Mouse (Mus musculus): ENCODE data around the gene Lmo3. TPM values are rescaled to one million over a fixed set of nuclear protein-coding genes. Genes with fewer than 3 reads are reported as not detected.

The Lmo3 gene
- polyA plus RNA-seq, 1 experiment = not detected

DNA sequence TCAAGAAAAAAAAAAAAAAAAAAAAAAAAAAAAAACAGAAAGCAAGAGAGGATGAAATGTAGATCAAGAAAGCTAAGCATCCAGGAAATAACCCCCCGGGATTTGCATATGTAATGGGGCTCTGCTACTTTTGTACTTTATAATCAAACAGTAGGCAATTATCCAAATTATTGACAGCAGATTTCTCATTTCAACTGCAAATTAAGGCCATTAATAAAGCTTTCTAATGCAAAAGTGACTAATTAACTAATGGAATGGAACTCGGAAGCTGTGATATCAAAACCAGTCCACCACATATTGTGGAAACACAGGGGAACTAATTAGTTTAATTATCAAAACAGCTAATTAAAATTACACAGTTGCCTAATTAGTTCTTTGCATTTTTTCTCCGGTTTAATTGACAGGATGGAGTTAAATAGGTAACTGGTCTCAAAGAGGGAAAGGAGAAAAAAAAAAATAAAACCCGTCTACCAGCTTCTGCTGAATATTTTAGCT, 785 bp upstream of the Lmo3 start:
- H3K36me3 ChIP-seq (ENCODE audit: control insufficient read depth, insufficient read depth, low read length, poor library complexity, severe bottlenecking) = no peaks in the 10 kb centered on the region
- H3K4me1 ChIP-seq (ENCODE audit: control insufficient read depth, insufficient read depth, low read length) = no peaks in the 10 kb centered on the region
- no peak overlapping the region for H3K4me3 ChIP-seq (ENCODE audit: low read depth, low read length)
- no peaks in the 10 kb centered on the region for H3K9me3 ChIP-seq (replicated peaks; ENCODE audit: control insufficient read depth, insufficient read depth, low read length, poor library complexity, severe bottlenecking)
- no peaks in the 10 kb centered on the region for H3K27me3 ChIP-seq (ENCODE audit: control insufficient read depth, insufficient read depth, low read length, poor library complexity, severe bottlenecking)
- no peak overlapping the region for H3K27ac ChIP-seq (ENCODE audit: insufficient read depth, low read length)
- no peak for TF ChIP-seq CTCF (IDR thresholded peaks at IDR 0.05; ENCODE audit: low read depth, low read length)
- no peak for TF ChIP-seq EP300 (IDR thresholded peaks at IDR 0.05; ENCODE audit: insufficient read depth, low read depth, low read length)
- TF ChIP-seq POLR2A (IDR thresholded peaks at IDR 0.05; ENCODE audit: insufficient read depth, low read length) = no peak
- H3K9ac ChIP-seq (ENCODE audit: low read depth, poor library complexity, severe bottlenecking) = no peak overlapping the region

DNA sequence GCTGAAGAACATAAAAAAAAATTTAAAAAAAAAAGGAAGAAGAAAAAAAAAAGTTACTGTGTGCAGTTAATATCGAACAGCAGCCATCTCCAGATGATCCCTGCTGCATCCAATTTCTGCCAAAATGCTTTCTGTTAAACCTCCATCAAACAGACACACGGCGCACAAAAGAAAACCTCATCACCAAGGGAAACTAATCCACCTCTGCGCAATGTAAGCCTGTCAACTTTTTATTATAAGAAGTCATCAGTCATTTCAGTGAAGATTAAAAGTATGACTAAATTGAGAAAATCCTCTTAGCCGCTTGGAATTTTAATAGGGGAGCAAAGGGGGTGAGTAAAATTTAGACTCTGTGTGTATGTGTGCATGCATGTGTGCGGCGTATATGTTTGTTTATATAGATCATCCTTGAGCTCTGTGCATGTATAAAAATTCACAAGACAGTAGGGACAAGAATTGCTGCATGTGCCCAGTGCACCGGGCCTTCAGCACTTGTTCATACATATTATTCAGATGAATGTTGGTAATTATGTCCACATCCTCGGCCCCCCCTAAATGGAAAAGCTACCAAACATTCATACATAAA, 1.2 kb downstream of the Lmo3 start:
- H3K4me1 ChIP-seq (ENCODE audit: control insufficient read depth, insufficient read depth, low read length) = no peaks in the 10 kb centered on the region
- H3K27me3 ChIP-seq (ENCODE audit: control insufficient read depth, insufficient read depth, low read length, poor library complexity, severe bottlenecking) = no peaks in the 10 kb centered on the region
- H3K9ac ChIP-seq (ENCODE audit: low read depth, poor library complexity, severe bottlenecking) = no peak overlapping the region
- H3K36me3 ChIP-seq (ENCODE audit: control insufficient read depth, insufficient read depth, low read length, poor library complexity, severe bottlenecking) = no peaks in the 10 kb centered on the region
- no peak for TF ChIP-seq CTCF (IDR thresholded peaks at IDR 0.05; ENCODE audit: low read depth, low read length)
- TF ChIP-seq POLR2A (IDR thresholded peaks at IDR 0.05; ENCODE audit: insufficient read depth, low read length) = no peak
- no peak for TF ChIP-seq EP300 (IDR thresholded peaks at IDR 0.05; ENCODE audit: insufficient read depth, low read depth, low read length)
- H3K9me3 ChIP-seq (replicated peaks; ENCODE audit: control insufficient read depth, insufficient read depth, low read length, poor library complexity, severe bottlenecking) = no peaks in the 10 kb centered on the region
- no peak overlapping the region for H3K27ac ChIP-seq (ENCODE audit: insufficient read depth, low read length)
- H3K4me3 ChIP-seq (ENCODE audit: low read depth, low read length) = no peak overlapping the region

DNA sequence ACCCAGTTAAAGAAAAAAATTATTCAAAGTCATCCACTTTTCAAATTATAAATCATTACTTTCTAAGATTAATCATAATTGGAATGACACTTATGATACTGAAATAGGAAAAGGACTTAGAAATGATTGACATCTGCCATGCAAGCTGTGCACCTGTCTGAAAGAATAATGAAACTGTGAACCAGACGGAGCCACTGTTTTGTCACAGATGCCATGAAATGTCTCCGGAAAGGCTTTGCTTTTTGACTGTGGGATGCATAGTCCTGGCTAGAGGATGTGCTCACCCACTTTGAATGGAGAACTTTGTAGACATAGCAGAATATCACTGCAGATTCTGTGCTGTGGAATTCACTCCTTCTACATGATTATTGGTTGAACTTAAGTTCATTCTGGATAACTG, 18.4 kb downstream of the Lmo3 start:
- no peak overlapping the region for H3K9ac ChIP-seq (ENCODE audit: low read depth, poor library complexity, severe bottlenecking)
- no peaks in the 10 kb centered on the region for H3K4me1 ChIP-seq (ENCODE audit: control insufficient read depth, insufficient read depth, low read length)
- no peak overlapping the region for H3K4me3 ChIP-seq (ENCODE audit: low read depth, low read length)
- no peaks in the 10 kb centered on the region for H3K9me3 ChIP-seq (replicated peaks; ENCODE audit: control insufficient read depth, insufficient read depth, low read length, poor library complexity, severe bottlenecking)
- no peaks in the 10 kb centered on the region for H3K36me3 ChIP-seq (ENCODE audit: control insufficient read depth, insufficient read depth, low read length, poor library complexity, severe bottlenecking)
- no peak overlapping the region for H3K27ac ChIP-seq (ENCODE audit: insufficient read depth, low read length)
- H3K27me3 ChIP-seq (ENCODE audit: control insufficient read depth, insufficient read depth, low read length, poor library complexity, severe bottlenecking) = no peaks in the 10 kb centered on the region
- TF ChIP-seq POLR2A (IDR thresholded peaks at IDR 0.05; ENCODE audit: insufficient read depth, low read length) (no peak), EP300 (IDR thresholded peaks at IDR 0.05; ENCODE audit: insufficient read depth, low read depth, low read length) (no peak)

DNA sequence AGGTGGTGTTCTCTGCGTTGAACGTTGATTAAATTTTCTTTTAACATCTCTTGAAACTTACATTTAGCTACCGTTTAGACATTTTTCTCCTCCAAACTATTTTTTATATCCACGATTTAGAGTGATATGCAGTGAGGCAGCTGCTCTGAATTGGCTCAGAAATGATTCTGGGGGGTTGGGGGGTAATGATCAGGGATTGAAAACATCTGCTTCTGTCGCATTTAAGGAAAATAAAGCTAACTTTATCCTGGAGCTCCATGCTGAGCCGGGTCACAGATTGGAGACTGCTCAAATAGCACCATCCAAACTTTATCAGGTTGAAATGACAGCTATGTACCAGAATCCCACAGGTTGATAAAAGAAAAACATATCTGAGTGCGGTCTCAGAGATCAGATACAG, 29.6 kb downstream of the Lmo3 start:
- Histone ChIP-seq H3K36me3 (ENCODE audit: control insufficient read depth, insufficient read depth, low read length, poor library complexity, severe bottlenecking) (no peaks in the 10 kb centered on the region), H3K4me3 (ENCODE audit: low read depth, low read length) (no peak overlapping the region), H3K27me3 (ENCODE audit: control insufficient read depth, insufficient read depth, low read length, poor library complexity, severe bottlenecking) (no peaks in the 10 kb centered on the region), H3K27ac (ENCODE audit: insufficient read depth, low read length) (no peak overlapping the region), H3K9ac (ENCODE audit: low read depth, poor library complexity, severe bottlenecking) (no peak overlapping the region), H3K9me3 (replicated peaks; ENCODE audit: control insufficient read depth, insufficient read depth, low read length, poor library complexity, severe bottlenecking) (no peaks in the 10 kb centered on the region), H3K4me1 (ENCODE audit: control insufficient read depth, insufficient read depth, low read length) (no peaks in the 10 kb centered on the region)
- no peak for TF ChIP-seq EP300 (IDR thresholded peaks at IDR 0.05; ENCODE audit: insufficient read depth, low read depth, low read length)
- TF ChIP-seq CTCF (IDR thresholded peaks at IDR 0.05; ENCODE audit: low read depth, low read length) = no peak
- TF ChIP-seq POLR2A (IDR thresholded peaks at IDR 0.05; ENCODE audit: insufficient read depth, low read length) = no peak

DNA sequence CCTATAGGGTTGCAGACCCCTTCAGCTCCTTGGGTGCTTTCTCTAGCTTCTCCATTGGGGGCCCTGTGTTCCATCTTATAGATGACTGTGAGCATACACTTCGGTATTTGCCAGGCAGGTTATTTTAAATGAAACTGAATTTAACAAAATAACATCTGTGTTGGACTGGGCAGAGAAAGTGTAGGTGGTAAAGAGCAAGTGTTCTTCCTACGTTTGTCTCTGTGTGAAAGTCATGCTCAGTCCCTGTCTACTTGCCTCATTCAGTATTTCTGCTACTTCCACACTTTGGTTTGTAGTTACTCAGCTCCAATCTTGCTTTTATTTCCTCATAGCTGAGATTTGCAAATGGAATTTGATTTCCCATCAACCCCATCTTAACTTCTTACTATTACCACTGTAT, 46.9 kb downstream of the Lmo3 start:
- no peaks in the 10 kb centered on the region for H3K36me3 ChIP-seq (ENCODE audit: control insufficient read depth, insufficient read depth, low read length, poor library complexity, severe bottlenecking)

DNA sequence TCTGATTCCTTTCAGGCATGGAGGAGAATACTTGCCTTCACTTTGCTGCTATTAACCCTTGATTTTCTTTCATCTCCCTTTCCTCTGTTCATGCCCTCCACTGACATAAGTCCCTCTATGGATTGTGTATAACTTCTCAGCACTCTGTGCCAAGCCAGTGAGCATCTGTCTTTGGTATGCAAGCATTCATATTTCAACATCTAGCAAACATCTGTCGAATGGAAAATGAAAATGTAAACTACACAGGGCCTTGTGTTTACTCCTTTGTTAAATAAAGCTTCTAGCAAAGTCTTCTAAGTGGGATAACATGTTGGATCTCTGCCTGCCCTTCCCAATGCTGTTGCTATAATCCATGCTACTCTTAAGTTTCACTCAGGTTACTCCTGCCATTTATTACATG, 75.1 kb downstream of the Lmo3 start:
- H3K27me3 ChIP-seq (ENCODE audit: control insufficient read depth, insufficient read depth, low read length, poor library complexity, severe bottlenecking) = no peaks in the 10 kb centered on the region
- TF ChIP-seq CTCF (IDR thresholded peaks at IDR 0.05; ENCODE audit: low read depth, low read length) (no peak), POLR2A (IDR thresholded peaks at IDR 0.05; ENCODE audit: insufficient read depth, low read length) (no peak), EP300 (IDR thresholded peaks at IDR 0.05; ENCODE audit: insufficient read depth, low read depth, low read length) (no peak)

More for the DNA sequence above, 46.9 kb downstream of the Lmo3 start:
- H3K9ac ChIP-seq (ENCODE audit: low read depth, poor library complexity, severe bottlenecking) = no peak overlapping the region
- H3K27me3 ChIP-seq (ENCODE audit: control insufficient read depth, insufficient read depth, low read length, poor library complexity, severe bottlenecking) = no peaks in the 10 kb centered on the region
- TF ChIP-seq POLR2A (IDR thresholded peaks at IDR 0.05; ENCODE audit: insufficient read depth, low read length) (no peak), CTCF (IDR thresholded peaks at IDR 0.05; ENCODE audit: low read depth, low read length) (no peak), EP300 (IDR thresholded peaks at IDR 0.05; ENCODE audit: insufficient read depth, low read depth, low read length) (no peak)
- H3K27ac ChIP-seq (ENCODE audit: insufficient read depth, low read length) = no peak overlapping the region
- H3K9me3 ChIP-seq (replicated peaks; ENCODE audit: control insufficient read depth, insufficient read depth, low read length, poor library complexity, severe bottlenecking) = no peaks in the 10 kb centered on the region
- H3K4me3 ChIP-seq (ENCODE audit: low read depth, low read length) = no peak overlapping the region
- H3K4me1 ChIP-seq (ENCODE audit: control insufficient read depth, insufficient read depth, low read length) = no peaks in the 10 kb centered on the region

More for the DNA sequence above, 75.1 kb downstream of the Lmo3 start:
- Histone ChIP-seq H3K27ac (ENCODE audit: insufficient read depth, low read length) (no peak overlapping the region), H3K4me1 (ENCODE audit: control insufficient read depth, insufficient read depth, low read length) (no peaks in the 10 kb centered on the region), H3K4me3 (ENCODE audit: low read depth, low read length) (no peak overlapping the region), H3K9ac (ENCODE audit: low read depth, poor library complexity, severe bottlenecking) (no peak overlapping the region), H3K9me3 (replicated peaks; ENCODE audit: control insufficient read depth, insufficient read depth, low read length, poor library complexity, severe bottlenecking) (no peaks in the 10 kb centered on the region), H3K36me3 (ENCODE audit: control insufficient read depth, insufficient read depth, low read length, poor library complexity, severe bottlenecking) (no peaks in the 10 kb centered on the region)
